ENCODE assay signal across 40 mouse cellular contexts in genomic region chr13:73637826-73638225, GRCm38 (mm10). TPM values are rescaled to one million over a fixed set of nuclear protein-coding genes. Genes with fewer than 3 reads are reported as not detected.
"Had no signal": no experiment of that assay in that cellular context is flagged by ENCODE, and none has a peak within 500 bp of the region (broad histone marks: within the 10 kb centered on the region; RNA-seq: fewer than 3 reads in every experiment).

No protein-coding gene starts in this region.

- H3K4me1 ChIP-seq: heart, embryonic 13.5 days; heart, embryonic 15.5 days; hindbrain, embryonic 13.5 days; hindbrain, embryonic 15.5 days; kidney, embryonic 15.5 days; limb, embryonic 13.5 days; limb, embryonic 15.5 days; liver, embryonic 12.5 days had no signal

- H3K9me3 ChIP-seq: heart, embryonic 13.5 days; heart, embryonic 15.5 days; hindbrain, embryonic 13.5 days; hindbrain, embryonic 15.5 days; kidney, embryonic 15.5 days; limb, embryonic 13.5 days; limb, embryonic 15.5 days; liver, embryonic 12.5 days had no signal

- H3K36me3 ChIP-seq: heart, embryonic 15.5 days; liver, embryonic 12.5 days had no signal

- H3K27me3 ChIP-seq: heart, embryonic 13.5 days; heart, embryonic 15.5 days; hindbrain, embryonic 13.5 days; hindbrain, embryonic 15.5 days; kidney, embryonic 15.5 days; limb, embryonic 13.5 days; limb, embryonic 15.5 days; liver, embryonic 12.5 days had no signal

- H3K9ac ChIP-seq: heart, embryonic 13.5 days; heart, embryonic 15.5 days; hindbrain, embryonic 13.5 days; hindbrain, embryonic 15.5 days; kidney, embryonic 15.5 days; limb, embryonic 13.5 days; limb, embryonic 15.5 days; liver, embryonic 12.5 days had no signal

- H3K4me2 ChIP-seq: heart, embryonic 11.5 days; heart, embryonic 13.5 days; heart, embryonic 15.5 days; hindbrain, embryonic 13.5 days; hindbrain, embryonic 15.5 days; kidney, embryonic 15.5 days; limb, embryonic 13.5 days; limb, embryonic 15.5 days; liver, embryonic 12.5 days had no signal

- ATAC-seq: hindbrain, postnatal 0 days; intestine, embryonic 16.5 days; liver, embryonic 12.5 days had no signal

- H3K27ac ChIP-seq: gastrocnemius, adult 2 months; heart, adult 2 months; heart, embryonic 13.5 days; heart, embryonic 15.5 days; hindbrain, embryonic 13.5 days; hindbrain, embryonic 15.5 days; hindbrain, postnatal 0 days; kidney, embryonic 15.5 days; kidney, postnatal 0 days; limb, embryonic 13.5 days; limb, embryonic 15.5 days; liver, embryonic 12.5 days had no signal

- H3K4me3 ChIP-seq: gastrocnemius, adult 2 months; heart, adult 2 months; heart, embryonic 13.5 days; heart, embryonic 15.5 days; hindbrain, embryonic 13.5 days; hindbrain, embryonic 15.5 days; kidney, embryonic 15.5 days; limb, embryonic 13.5 days; limb, embryonic 15.5 days; liver, embryonic 12.5 days had no signal

- DNase-seq: gastrocnemius, adult 2 months; gastrocnemius, postnatal 10 days; gastrocnemius, postnatal 36 days; heart, adult 11 months; heart, adult 2 months; heart, postnatal 14 days; heart, postnatal 36 days; kidney, adult 11 months; kidney, adult 2 months; kidney, adult 9 months; kidney, postnatal 14 days; kidney, postnatal 36 days; layer of hippocampus, adult 9-11 months; layer of hippocampus, postnatal 36 days; left cerebral cortex, postnatal 4 days had no signal

RNA-seq across cellular contexts. Expression of gene Tert, which starts 11.1 kb away (rescaled TPM):
- total RNA-seq: heart, postnatal 36 days had no signal

RNA-seq across cellular contexts. Expression of gene Slc6a18, which starts 40.0 kb away (rescaled TPM):
- total RNA-seq: gastrocnemius, adult 2 months; gastrocnemius, postnatal 36 days; heart, adult 2 months; heart, postnatal 14 days; heart, postnatal 36 days; hematopoietic stem cell, adult 5-6 weeks; hindbrain, postnatal 0 days; layer of hippocampus, adult 18-20 months; layer of hippocampus, adult 8-10 months; layer of hippocampus, postnatal 14 days; layer of hippocampus, postnatal 36 days; left cerebral cortex, adult 18-20 months; left cerebral cortex, adult 8-10 months; left cerebral cortex, postnatal 10 days; left cerebral cortex, postnatal 25 days; left cerebral cortex, postnatal 4 days; liver, adult 2 months had no signal
- polyA plus RNA-seq: frontal cortex, adult 2 months; heart, adult 2 months; heart, embryonic 11.5 days; heart, embryonic 13.5 days; heart, embryonic 15.5 days; heart, postnatal 0 days; hindbrain, embryonic 13.5 days; hindbrain, embryonic 15.5 days; hindbrain, postnatal 0 days; intestine, embryonic 14.5 days; intestine, embryonic 16.5 days; limb, embryonic 11.5 days; limb, embryonic 13.5 days; liver, adult 2 months; liver, embryonic 12.5 days had no signal
